Comparison of ENCODE assay signal across 22 mouse cellular contexts in genomic region chr7:27366082-27366844, GRCm38 (mm10). TPM values are rescaled to one million over a fixed set of nuclear protein-coding genes. Genes with fewer than 3 reads are reported as not detected.
DNase-seq lines count a peak whose midpoint lies in the region; TF ChIP-seq lines count a peak whose summit lies in the region.
"Had no signal": no experiment of that assay in that cellular context is flagged by ENCODE, and none has a peak within 500 bp of the region (broad histone marks: within the 10 kb centered on the region; RNA-seq: fewer than 3 reads in every experiment).

No protein-coding gene starts in this region.

- H3K4me3 ChIP-seq in left cerebral cortex, adult 2 months = no peak overlapping the region
- H3K4me3 ChIP-seq: embryonic facial prominence, embryonic 12.5 days; erythroblast, embryonic 14.5 days; forebrain, embryonic 13.5 days; heart, embryonic 10.5 days; hindbrain, embryonic 12.5 days; limb, embryonic 15.5 days; megakaryocyte, embryonic 14.5 days; midbrain, embryonic 15.5 days; neural tube, embryonic 15.5 days had no signal

- intact Hi-C loops in left cerebral cortex, adult 2 months (cut with DNase I) = no loop called here
- intact Hi-C loops in left cerebral cortex, postnatal 4 days (cut with DNase I) = no loop called here

- DNase-seq in left cerebral cortex, adult 2 months (ENCODE audit: extremely low spot score in 1 of 2, low spot score in 2 of 2) = peak; percentile 62 to 66
- DNase-seq in left cerebral cortex, postnatal 4 days = no peak
- DNase-seq in ES-CJ7 (ENCODE audit: low read depth, low spot score) = peak; percentile 60
- peak; percentile 24 for DNase-seq in NIH3T3 (ENCODE audit: low read depth)
- peak; percentile 69 to 72 for DNase-seq in right cerebral cortex, adult 2 months (ENCODE audit: low spot score in 2 of 2)
- DNase-seq in adrenal gland, adult 8-10 months = no peak
- no peak for DNase-seq in adrenal gland, postnatal 4 days (ENCODE audit: low spot score in 2 of 2)
- DNase-seq: gastrocnemius, postnatal 36 days; heart, postnatal 10 days; kidney, adult 8-10 months; kidney, postnatal 25 days; thymus, postnatal 36 days had no signal

- no peak; the same call in 1 of the 2 replicates for TF ChIP-seq CTCF in left cerebral cortex, adult 2 months (IDR thresholded peaks at IDR 0.05)

- 0 out of 2 replicates have a peak overlapping the region, but pooled peaks have one; percentile 12 for H3K27ac ChIP-seq in left cerebral cortex, adult 2 months
- H3K27ac ChIP-seq: embryonic facial prominence, embryonic 12.5 days; forebrain, embryonic 13.5 days; heart, embryonic 10.5 days; hindbrain, embryonic 12.5 days; limb, embryonic 15.5 days; midbrain, embryonic 15.5 days; neural tube, embryonic 15.5 days had no signal

RNA-seq across cellular contexts. Expression of gene Gm20479, which starts 9.0 kb away (rescaled TPM):
- total RNA-seq in left cerebral cortex, adult 2 months (2021) = not detected
- total RNA-seq in left cerebral cortex, postnatal 4 days (2021) = not detected
- 1 to 10 TPM in 1 of 4 experiments, not detected in 3; 4.0 TPM for total RNA-seq in adrenal gland, adult 8-10 months (2022)
- total RNA-seq in adrenal gland, postnatal 4 days (2021) = 1 to 10 TPM in 1 of 2 experiments, not detected in 1; 2.5 TPM
- total RNA-seq: gastrocnemius, postnatal 36 days; left cerebral cortex, postnatal 10 days had no signal

RNA-seq across cellular contexts. Expression of gene Shkbp1, which starts 10.4 kb away (rescaled TPM):
- total RNA-seq in left cerebral cortex, adult 2 months (2021) = 10 to 100 TPM; 23.2 to 40.3 TPM
- 10 to 100 TPM; 47.2 to 52.4 TPM for total RNA-seq in left cerebral cortex, postnatal 4 days (2021)
- total RNA-seq in adrenal gland, adult 8-10 months (2022) = 10 to 100 TPM; 19.4 to 41.1 (median 29.7) TPM
- total RNA-seq in adrenal gland, postnatal 4 days (2021) = 10 to 100 TPM; 22.9 to 31.7 TPM

RNA-seq across cellular contexts. Expression of gene Ltbp4, which starts 28.8 kb away (rescaled TPM):
- 10 to 100 TPM; 48.1 to 51.2 TPM for total RNA-seq in left cerebral cortex, adult 2 months (2021)
- 10 to 100 TPM; 41.9 to 52.7 TPM for total RNA-seq in left cerebral cortex, postnatal 4 days (2021)
- 100 to 1,000 TPM in 3 of 4 experiments, 10 to 100 TPM in 1; 90.9 to 117 (median 108) TPM for total RNA-seq in adrenal gland, adult 8-10 months (2022)
- total RNA-seq in adrenal gland, postnatal 4 days (2021) = 100 to 1,000 TPM in 1 of 2 experiments, 10 to 100 TPM in 1; 95.4 to 102 TPM

Comparison
In these comparisons a context has a peak if more than half of its experiments do, and no peak if none do; other contexts are left out.
1. DNase-seq: peak in left cerebral cortex, adult 2 months (2 of 2), ES-CJ7 (single experiment), NIH3T3 (single experiment) and right cerebral cortex, adult 2 months (2 of 2); none in left cerebral cortex, postnatal 4 days (single experiment), adrenal gland, adult 8-10 months (single experiment) and adrenal gland, postnatal 4 days (0 of 2).